Mouse (Mus musculus): ENCODE measurements around the gene A430005L14Rik.
A peak's percentile ranks its signal among the peaks of the same experiment; 100 is the strongest.

DNA sequence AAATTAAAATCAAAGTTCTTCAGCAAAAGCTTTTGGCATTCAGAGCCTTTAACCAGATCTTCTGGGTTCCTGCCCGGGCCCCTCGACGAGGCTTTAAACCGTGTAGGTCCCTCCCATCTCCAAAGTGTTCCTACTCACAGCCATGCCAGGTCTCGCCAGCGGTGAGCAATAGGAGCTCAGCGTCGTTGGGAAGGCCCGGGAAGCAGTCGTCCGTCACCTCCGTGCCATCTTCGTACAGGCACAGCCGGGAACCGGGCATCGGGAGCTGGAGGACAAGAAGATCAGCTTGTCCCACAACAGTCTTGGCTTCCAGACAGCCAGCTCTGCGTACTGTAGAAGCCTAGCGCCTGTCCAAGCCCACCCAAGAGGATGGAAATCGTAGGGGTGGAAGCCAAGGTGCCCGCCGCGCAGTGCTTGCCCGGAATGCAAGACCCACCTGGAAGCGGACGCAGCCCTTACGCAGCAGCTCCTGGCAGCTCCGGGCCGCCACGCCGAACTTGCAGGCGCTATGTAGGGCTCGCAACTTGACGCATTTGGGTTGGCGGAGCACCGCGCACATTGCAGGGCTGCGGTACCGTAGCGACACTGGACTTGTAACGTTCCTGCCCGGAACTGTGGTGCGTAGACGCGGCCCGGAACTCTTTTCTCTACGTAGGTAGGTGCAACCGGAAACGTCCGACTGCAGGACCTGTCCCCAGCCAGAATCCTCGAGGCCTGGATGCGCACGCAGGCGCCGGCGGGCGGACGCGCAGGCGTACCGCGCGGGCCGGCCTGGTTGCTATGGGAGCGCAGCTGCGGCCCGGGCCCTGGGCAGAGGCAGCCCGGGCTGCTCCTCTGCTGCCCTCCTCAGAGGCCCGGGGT is 17.6 kb downstream of the A430005L14Rik start, which contains the start of the genes Dffb and Cep104:
- TF ChIP-seq POLR2A (IDR thresholded peaks at IDR 0.05; ENCODE audit: low read depth, low read length) (peak; percentile 63), CTCF (IDR thresholded peaks at IDR 0.05; ENCODE audit: extremely low read depth, insufficient read length, insufficient replicate concordance, low read depth, low read length) (no peak)
